Mouse (Mus musculus): ENCODE measurements around the gene Ndufa4l2. TPM values are rescaled to one million over a fixed set of nuclear protein-coding genes. Genes with fewer than 3 reads are reported as not detected.
A peak's percentile ranks its signal among the peaks of the same experiment; 100 is the strongest.

The Ndufa4l2 gene
- total RNA-seq (2022), result 10 to 100 TPM; 42.4 to 64.4 (median 50.7) TPM

DNA sequence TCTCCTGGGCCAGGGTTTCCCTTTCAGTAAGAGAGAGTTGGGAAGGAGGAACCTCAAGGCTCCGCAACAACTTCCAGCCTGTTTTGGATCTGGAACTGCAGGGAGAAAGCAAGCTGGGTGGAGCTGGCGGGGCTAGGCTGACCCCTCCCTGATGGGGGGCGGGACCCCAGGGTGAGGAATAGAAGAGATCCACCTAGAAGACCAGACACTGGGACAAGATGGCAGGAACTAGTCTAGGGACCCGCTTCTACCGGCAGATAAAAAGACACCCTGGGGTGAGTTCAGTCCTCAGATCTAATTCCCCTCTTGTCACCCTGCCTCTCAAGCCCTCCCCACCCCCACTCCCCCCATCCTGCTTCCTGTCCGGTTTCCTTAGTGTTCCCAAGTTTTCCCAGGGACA is at the start of gene Ndufa4l2:
Gene Ndufa4l2 (plus strand): TSS at position 204 of the 400 bp plus-strand sequence.
- no peak for DNase-seq

DNA sequence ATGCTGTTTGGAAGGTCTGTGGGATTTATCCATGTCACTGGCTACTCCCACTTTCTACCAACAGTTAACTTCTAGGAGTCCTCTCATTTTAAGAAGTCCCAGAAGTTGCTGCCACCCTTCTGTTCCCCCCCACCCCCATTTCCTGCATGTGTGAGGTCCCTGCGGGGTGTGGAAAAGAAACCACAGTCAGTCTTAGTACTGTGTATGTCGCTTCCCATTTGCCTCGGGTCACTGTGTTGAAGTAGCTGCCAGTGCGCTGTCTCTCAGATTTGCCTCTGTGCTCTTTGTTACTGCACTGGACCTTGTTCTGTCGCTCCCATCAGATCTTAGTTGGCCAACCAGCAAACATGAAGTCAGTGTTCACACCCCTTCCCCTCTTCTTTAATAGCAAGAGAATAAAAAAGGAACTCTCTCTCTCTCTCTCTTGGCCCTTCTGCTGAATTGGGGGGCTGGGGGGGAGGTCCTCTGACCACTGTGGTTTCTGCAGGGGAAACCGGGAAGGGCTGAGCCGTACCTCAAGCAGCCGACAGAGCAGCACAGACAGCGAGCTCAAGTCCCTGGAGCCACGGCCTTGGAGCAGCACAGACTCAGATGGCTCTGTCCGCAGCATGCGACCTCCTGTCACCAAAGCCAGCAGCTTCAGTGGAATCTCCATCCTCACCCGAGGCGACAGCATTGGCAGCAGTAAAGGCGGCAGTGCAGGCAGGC is 43.3 kb upstream of the Ndufa4l2 start:
- no peak for DNase-seq

DNA sequence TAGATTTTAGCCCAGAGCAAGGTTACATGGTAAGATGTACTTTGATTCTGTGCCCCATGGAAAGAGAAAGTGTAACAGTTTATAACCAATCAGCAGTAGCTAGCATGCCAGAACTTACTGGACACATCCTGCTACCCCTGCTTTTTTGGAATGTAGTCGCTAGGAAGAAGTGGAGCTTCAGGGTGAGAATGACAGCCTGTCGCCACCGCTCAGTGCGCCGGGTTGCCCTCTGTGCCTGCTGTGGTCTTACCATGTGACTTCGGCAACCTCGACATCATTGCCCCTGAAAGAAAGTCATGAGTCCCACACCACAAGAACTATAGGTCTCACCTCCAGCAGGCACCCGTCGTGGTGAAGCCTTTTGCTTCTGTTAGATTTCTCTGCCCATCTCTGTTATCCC is 42.0 kb upstream of the Ndufa4l2 start:
- DNase-seq, result no peak

DNA sequence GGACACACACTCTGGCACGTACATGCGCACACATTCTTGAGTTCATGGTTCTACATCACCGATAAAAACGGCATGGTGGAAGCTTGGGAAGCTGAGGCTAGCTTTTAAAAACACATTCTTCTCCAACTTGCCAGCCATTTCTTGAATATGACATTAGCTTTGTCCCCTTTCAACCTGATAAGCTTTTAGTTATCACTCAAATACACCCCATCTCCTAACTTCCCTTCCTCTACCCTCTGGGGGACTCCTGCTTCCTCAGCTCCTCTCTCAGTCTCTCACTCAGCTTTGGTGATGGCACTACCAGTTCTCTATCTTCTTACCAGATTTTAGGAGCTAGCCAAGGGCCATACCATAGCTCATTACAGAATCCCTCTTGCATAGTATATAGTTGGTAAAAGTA is 39.6 kb upstream of the Ndufa4l2 start:
- DNase-seq, result no peak

DNA sequence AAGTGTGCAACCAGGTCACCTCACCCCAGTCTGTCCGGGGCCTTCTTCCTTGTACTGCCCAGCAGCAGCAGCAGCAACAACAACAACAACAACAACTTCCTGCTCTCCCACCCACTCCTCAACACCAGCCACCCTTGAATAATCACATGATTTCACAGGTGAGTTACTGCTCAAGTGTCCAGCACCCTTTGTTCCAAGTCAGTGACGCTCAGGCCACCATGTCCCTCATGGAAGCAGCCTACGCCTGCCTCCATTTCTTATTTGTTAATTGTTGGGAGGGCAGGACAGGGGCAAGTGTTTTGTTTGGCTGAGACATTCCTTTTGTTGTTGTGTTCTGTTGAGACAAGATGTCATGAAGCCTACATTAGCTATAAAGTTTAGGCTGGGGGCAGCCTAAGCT is 38.2 kb upstream of the Ndufa4l2 start:
- no peak for DNase-seq

DNA sequence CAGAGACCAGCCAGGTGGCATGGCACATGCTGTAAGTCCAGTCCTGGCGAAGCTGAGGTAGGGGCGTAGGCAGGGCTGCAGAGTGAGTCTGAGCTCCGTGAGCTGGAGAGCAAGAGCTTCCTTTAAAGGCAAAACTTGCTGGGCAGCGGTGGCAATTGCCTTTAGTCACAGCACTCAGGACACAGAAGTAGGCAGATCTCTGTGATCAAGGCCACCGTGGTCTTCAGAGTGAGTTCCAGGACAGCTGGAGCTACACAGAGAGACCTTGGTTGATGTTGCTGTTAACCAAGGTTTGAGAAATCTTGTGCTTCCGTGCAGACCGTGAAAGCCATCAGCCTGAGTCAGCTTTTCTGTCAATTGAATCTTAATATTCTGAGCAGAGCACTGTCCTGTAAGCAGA is 37.5 kb upstream of the Ndufa4l2 start:
- peak; percentile 62 for DNase-seq

DNA sequence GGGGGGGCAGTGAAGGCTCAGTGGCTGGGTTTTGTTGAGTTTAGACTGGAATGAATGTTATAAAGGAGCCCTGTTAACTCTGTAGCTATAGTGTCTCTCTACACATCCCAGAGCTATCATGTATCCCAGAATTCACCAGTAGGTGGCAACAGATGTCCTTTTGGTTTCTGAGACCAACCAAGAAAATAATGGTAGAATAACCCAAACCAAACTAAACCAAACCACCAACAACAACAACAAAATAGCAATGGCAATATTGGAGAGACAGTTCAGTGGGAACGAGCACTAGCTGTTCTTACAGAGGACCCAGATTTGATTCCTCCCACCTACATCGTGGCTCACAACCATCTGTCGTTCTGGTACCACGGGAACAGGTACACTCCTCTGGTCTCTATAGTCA is 35.6 kb upstream of the Ndufa4l2 start:
- DNase-seq, result no peak

DNA sequence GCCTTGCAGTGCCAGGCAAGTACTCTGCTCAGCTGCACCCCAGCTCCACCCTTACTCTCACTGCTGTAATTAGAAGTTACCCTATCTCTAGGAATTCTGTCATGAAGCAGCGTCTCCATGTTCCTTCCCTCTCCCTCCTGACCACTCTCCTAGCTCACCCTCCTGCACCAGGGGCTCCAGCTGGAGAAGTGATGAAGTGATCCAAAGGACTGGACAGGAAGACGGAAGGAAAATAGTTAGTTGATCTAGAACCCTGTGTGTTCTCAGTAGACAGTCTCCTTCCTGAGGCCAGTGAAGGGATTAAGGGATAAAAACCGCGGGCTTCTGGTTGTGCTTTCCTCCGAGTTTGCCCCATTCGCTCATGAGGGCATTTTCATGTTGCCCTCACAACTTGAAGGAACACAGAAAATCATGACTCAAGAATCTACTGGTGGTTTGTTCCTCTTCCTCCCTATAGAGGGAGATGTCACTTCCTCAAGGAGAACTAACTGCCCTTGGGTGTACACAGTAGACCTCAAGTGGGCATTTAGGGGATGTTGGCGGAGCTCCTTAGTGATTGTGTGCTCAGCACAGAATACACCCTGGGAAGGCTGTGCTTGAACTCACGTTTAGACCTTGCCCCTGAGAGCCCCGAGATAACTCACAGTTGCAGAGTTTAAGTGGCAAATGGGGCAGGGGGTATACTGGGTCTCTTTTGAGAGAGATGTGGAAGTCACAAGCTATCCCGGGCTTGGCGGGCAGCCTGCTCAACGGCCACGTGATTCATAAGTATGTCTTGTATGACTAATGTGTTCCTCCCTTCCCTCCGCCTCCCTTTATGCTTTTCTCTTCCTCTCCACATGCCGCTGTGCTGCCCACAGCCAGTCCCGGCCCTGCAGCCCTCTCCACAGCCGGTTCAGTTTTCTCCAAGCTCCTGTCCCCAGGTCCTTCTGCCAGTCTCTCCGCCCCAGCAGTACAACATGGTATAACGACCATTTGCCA is 33.6 kb upstream of the Ndufa4l2 start:
- DNase-seq, result peak; percentile 67

DNA sequence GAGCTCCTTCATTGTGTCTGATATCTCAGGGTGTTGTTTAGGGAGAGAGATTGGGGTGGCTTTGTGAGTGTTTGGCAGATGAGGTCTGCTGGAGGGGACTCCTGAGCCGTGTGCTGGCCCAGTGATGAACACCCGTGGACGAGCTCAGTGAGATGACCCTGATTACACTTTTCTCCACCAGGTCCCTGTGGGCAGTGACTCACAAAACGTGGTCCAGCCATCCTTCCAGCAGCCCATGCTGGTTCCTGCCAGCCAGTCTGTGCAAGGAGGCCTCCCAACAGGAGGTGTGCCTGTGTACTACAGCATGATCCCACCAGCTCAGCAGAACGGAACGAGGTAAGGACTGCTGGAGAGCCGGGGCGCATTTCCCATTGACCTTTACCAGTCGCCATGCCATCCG is 29.5 kb upstream of the Ndufa4l2 start:
- no peak for DNase-seq

DNA sequence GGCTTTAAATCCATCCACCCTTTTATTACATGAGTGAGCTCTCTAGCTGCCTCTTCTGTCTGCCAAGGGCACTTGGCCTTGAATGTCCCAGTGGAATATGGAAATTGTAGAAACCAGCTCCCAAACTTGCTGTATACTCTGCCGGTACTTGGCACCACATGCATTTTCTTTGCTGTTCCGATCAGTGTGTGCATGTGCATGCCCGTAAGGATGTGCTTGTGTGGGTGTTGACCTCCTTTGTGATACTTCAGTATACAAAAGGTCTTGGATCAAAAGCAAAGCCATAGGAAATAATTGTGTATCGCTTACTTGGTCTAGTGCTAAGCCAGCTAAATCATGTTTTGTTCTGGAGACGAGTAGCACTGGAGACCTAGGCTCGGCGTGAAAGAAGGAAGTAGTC is 25.9 kb upstream of the Ndufa4l2 start:
- no peak for DNase-seq

DNA sequence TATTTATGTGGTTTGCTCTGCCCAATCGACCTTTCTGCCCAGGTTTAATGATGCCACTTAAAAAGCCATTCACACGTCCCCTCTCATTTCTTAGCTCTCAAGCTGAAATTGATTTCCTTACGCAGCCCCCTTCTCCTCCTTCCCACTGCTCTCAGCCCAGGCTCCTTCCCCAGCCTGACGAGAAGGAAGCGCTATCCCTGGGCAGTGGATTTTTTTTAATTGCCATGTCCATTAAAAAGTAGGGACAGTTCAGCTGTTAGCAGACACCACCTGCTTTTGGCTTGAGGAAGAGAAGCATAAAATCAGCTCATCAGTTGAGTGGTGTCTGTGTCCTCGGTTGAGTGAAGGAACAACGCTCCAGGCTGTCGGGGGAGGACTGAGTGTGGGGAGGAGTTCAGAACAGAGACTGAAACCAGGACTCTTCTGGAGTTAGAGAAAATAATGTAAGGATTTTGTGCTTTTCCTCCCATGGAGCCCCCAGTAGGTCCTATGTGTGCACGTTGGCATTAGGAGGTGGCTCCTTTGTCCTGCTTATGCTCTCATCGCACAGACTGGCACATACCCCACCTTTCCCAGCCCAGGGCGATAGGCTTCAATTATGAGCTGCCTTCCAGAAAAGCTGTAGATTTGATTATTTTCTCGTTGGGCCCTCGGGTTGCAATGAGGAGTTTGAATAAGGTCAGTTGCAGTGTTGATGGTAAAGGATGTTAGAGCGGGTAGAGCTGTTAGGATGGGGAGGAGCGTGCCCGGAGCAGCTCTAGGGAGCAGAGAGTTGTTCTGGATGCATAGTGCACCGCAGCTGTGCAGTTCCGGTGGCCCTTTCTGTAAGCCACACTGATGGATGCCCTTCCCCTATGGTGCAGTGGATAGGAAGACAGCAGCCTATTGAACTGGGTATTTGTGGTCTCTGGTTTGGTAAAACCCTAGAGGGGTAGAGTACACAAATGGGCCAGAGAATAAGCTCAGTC is 24.3 kb upstream of the Ndufa4l2 start:
- no peak for DNase-seq

DNA sequence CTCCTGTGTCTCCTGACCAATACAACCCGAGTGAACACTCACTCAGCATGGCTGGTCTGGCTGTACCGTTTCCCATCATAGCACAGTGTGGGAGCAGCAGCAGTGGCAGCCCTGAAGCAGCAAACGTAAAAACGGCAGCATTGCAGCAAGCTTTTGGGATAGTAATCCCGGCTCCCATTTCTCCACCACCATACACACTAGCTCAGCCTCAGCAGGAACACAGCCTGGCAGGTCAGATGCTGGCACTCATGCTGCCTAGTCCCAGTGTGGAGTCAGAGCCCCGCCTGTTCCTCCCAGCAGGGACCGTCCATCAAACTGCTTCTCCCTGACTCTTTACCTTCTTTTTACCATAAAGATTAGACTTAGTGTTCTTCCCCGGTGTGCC is 23.6 kb upstream of the Ndufa4l2 start:
- no peak for DNase-seq

DNA sequence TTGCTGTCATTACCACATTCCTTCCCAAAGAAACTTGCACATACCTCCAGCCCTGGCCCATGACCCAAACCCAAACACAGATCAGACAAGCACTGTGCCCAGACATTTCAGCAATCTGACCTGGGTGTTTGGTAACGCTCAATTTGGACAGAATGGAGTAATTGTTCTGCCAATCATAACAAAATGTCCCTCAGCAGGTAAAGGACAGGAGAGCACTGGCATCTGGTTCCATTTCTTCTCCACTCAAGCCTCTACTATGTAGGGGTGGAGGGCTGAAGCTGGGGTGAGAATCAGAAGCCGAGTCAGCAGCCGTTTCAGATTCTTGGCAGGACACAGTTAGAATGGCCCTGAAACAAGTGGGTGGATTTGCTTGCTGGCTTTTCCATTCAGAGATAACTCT is 22.6 kb upstream of the Ndufa4l2 start:
- no peak for DNase-seq

DNA sequence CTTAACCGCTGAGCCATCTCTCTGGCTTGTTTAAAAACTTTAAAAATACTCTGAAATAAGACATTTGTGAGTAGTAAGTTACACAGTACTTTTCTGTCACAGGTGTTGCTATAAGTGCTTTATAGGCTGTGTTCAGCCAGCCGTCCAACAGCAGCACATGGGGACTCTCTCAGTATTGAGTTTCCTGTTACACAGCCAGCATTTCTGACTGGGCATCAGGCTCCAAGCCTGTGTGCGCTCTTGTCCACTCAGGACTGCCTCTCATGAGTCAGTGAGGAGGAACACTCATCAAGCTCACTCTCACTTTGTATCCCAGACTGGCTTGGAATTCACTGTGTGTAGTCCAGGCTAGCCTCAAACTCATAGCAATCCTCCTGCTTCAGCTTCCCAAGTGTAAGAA is 18.6 kb upstream of the Ndufa4l2 start:
- DNase-seq, result no peak

DNA sequence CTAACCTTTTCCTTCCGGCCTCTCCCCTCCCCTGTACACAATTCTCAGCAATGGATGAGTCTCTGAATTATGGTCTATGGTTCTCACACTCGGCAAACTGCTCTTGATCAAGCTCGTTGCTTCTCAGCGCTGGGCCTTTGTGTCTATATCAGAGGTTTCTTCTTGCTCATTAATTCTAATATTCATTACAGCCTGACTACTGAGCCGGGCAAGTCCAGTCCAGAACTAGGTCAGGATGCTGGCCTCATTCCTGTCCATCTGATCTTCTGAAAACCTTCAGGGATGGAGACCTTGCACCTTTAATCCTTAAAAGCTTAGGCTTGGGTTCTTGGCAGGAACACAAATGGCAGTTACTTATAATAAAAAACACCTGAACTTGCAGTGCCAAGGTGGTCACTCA is 15.3 kb upstream of the Ndufa4l2 start:
- no peak for DNase-seq

DNA sequence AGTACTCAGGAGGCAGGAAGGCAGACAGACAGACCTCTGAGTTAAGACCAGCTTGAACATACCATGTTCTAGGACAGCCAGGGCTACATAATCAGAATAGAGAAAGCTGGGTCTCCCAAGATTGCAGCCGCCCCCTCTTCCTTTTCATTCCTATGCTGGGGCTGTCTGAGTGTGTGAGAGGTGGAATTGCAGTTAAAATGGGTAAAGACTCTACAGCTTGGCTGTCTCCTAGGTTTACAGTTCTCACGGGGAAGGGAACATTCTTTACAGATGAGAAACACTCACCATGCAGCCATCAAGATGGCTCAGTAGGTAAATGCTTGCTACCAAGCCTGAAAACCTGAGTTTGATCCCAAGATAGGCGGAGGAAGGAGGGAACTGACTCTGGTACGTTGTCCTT is 14.7 kb upstream of the Ndufa4l2 start:
- no peak for DNase-seq

DNA sequence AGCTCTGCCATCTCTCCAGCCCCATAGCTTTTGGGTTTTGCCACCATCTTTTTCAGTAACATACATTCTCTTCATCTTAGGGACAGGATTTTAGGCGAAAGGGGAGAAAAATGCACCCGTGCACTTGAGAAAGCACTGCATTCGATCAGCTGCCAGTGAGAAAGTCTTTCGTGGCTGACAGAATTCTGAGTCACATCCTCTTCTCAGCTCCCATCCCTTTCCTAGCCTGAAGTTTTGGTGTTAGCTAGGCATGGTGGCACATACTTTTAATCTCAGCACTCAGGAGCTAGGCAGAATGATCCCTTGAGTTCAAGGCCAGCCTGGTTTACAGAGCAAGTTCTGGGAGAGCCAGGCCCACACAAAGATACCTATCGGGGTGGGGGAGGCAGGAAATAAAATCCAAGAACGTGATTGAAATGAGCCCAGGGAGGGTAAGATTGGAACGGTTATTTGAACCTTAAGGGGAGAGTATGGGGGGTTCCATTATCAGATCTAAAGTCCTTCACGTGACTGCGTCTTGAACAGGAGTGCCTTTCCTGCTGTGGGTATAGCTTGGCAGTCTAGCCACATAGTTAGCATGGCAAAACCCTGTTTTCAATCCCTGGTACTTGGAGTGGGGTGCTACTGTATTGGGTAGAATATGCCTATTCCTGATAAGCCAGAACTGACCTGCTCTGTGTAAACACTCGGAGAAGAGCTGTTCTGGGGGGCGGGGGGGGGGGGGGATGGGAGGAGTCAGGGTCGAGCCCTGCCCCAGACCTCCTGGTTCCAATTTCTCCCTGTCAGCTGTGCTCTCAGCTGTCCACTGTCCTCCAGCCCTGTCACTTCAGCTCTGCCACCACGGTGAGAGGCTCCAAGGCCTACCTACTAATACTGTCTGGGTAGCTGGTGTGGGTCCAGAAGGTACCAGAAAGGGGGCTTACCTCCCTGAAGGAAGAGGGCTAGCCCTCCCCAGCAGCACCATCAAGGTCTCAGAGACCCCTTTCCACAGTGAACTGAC is 13.6 kb upstream of the Ndufa4l2 start, which contains the start of gene Stac3:
Gene Stac3 (plus strand): TSS at position 793 of the 1,000 bp plus-strand sequence.
- DNase-seq, result no peak

DNA sequence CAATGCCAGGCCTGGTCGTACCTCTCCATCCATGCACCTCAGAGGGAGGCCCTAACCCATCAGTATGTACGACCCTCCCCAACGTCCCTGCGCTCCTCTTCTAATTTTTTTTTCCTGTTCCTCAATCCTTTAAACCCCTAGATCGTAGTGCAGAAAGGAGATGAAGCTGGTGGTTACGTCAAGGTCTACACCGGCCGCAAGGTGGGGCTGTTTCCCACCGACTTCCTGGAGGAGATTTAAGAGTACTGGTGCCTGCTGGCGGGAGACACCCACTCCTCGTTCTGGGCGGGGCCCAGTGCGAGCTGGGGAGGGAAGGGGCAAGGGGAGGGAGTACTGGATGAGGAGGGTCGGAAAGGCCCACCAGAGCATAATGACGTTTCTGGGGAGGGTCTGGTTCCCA is 6.5 kb upstream of the Ndufa4l2 start:
- DNase-seq, result no peak

DNA sequence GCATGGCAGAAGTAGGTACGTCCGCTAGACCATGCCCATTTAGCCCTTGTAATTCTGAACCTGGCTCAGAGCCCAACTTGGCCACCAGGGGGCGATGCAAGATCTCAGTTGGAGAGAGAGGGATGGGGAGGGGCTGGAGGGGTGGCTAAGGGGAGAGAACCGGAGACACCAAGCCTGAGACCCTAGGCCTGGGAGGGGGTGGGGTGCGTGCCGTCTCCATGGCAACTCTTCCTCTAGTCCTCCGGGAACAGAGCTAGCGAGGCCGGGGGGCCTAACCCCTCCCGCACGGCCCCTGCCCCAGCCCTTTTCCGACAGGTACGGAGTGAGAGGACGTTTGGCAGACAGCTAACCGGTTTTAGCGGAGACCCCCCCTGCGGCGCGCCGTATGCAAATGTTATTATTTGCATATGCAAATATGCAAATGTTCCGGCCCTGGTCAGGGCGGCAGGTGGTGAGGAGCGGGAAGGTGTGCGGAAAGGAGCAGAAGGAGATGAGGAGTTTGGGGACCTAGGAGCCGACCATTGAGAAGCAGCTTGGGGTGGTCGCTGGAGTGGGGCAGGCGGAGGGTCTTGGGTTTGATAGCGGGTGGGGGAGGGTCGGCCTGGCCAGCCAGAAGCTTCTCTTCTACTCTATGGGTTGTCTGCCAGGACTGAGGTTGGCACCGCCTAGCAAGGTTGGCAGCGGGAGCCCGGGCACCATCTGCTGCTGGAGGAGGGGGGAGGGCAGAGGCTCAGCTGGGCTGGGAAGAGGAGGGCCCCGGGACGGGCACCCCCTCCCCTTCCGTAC is 5.5 kb upstream of the Ndufa4l2 start:
- peak; percentile 65 for DNase-seq
